In genomic region chr16:50489244-50489643, GRCm38 (mm10) we compare ENCODE assay signal across 32 mouse cellular contexts.
"Had no signal": no experiment of that assay in that cellular context is flagged by ENCODE, and none has a peak within 500 bp of the region (broad histone marks: within the 10 kb centered on the region; RNA-seq: fewer than 3 reads in every experiment).

No protein-coding gene starts in this region.

- H3K27ac ChIP-seq: limb, embryonic 10.5 days; limb, embryonic 12.5 days; limb, embryonic 13.5 days; limb, embryonic 15.5 days; liver, embryonic 12.5 days; liver, embryonic 13.5 days; liver, embryonic 14.5 days; liver, embryonic 15.5 days; lung, embryonic 15.5 days; macrophage; midbrain, embryonic 10.5 days; midbrain, embryonic 12.5 days; midbrain, embryonic 13.5 days; midbrain, embryonic 15.5 days; neural tube, embryonic 12.5 days had no signal

- H3K36me3 ChIP-seq: limb, embryonic 10.5 days; limb, embryonic 12.5 days; limb, embryonic 13.5 days; limb, embryonic 15.5 days; liver, embryonic 12.5 days; liver, embryonic 13.5 days; liver, embryonic 15.5 days; lung, embryonic 15.5 days; midbrain, embryonic 10.5 days; midbrain, embryonic 12.5 days; midbrain, embryonic 13.5 days; midbrain, embryonic 15.5 days; neural tube, embryonic 12.5 days had no signal

- H3K9me3 ChIP-seq: limb, embryonic 10.5 days; limb, embryonic 12.5 days; limb, embryonic 13.5 days; limb, embryonic 15.5 days; liver, embryonic 12.5 days; liver, embryonic 13.5 days; liver, embryonic 15.5 days; lung, embryonic 15.5 days; midbrain, embryonic 10.5 days; midbrain, embryonic 12.5 days; midbrain, embryonic 13.5 days; midbrain, embryonic 15.5 days; neural tube, embryonic 12.5 days had no signal

- DNase-seq: left cerebral cortex, postnatal 4 days; liver; liver, embryonic 13.5 days; liver, postnatal 0 days; lung, adult 18-20 months; lung, adult 2 months; lung, embryonic 14.5 days; lung, postnatal 10 days; lung, postnatal 14 days; lung, postnatal 36 days; lung, postnatal 4 days; midbrain, embryonic 14.5 days had no signal

- H3K27me3 ChIP-seq: limb, embryonic 12.5 days; limb, embryonic 13.5 days; limb, embryonic 15.5 days; liver, embryonic 12.5 days; liver, embryonic 13.5 days; liver, embryonic 15.5 days; lung, embryonic 15.5 days; megakaryocyte, embryonic 14.5 days; midbrain, embryonic 12.5 days; midbrain, embryonic 13.5 days; midbrain, embryonic 15.5 days; neural tube, embryonic 12.5 days had no signal

- H3K9ac ChIP-seq: limb, embryonic 12.5 days; limb, embryonic 13.5 days; limb, embryonic 15.5 days; liver, embryonic 12.5 days; liver, embryonic 13.5 days; liver, embryonic 14.5 days; liver, embryonic 15.5 days; liver, postnatal 0 days; lung, embryonic 14.5 days; lung, embryonic 15.5 days; midbrain, embryonic 12.5 days; midbrain, embryonic 13.5 days; midbrain, embryonic 15.5 days; neural tube, embryonic 12.5 days had no signal

- ATAC-seq: liver, embryonic 12.5 days; liver, postnatal 0 days; lung, postnatal 0 days; midbrain, embryonic 13.5 days; midbrain, embryonic 15.5 days; midbrain, embryonic 16.5 days had no signal

- H3K4me2 ChIP-seq: limb, embryonic 12.5 days; limb, embryonic 13.5 days; limb, embryonic 15.5 days; liver, embryonic 11.5 days; liver, embryonic 12.5 days; liver, embryonic 13.5 days; liver, embryonic 15.5 days; lung, embryonic 14.5 days; lung, embryonic 15.5 days; midbrain, embryonic 11.5 days; midbrain, embryonic 12.5 days; midbrain, embryonic 13.5 days; midbrain, embryonic 15.5 days; neural tube, embryonic 12.5 days had no signal

- H3K4me3 ChIP-seq: limb, embryonic 10.5 days; limb, embryonic 12.5 days; limb, embryonic 13.5 days; limb, embryonic 15.5 days; liver, embryonic 12.5 days; liver, embryonic 13.5 days; liver, embryonic 15.5 days; lung, embryonic 15.5 days; megakaryocyte, embryonic 14.5 days; midbrain, embryonic 10.5 days; midbrain, embryonic 12.5 days; midbrain, embryonic 13.5 days; midbrain, embryonic 15.5 days; myocyte; neural tube, embryonic 12.5 days had no signal

- H3K4me1 ChIP-seq: limb, embryonic 10.5 days; limb, embryonic 12.5 days; limb, embryonic 13.5 days; limb, embryonic 15.5 days; liver, embryonic 12.5 days; liver, embryonic 13.5 days; liver, embryonic 15.5 days; lung, embryonic 15.5 days; megakaryocyte, embryonic 14.5 days; midbrain, embryonic 12.5 days; midbrain, embryonic 13.5 days; midbrain, embryonic 15.5 days; neural tube, embryonic 12.5 days had no signal
